Mouse (Mus musculus): ENCODE data around the gene Zmynd12.

DNA sequence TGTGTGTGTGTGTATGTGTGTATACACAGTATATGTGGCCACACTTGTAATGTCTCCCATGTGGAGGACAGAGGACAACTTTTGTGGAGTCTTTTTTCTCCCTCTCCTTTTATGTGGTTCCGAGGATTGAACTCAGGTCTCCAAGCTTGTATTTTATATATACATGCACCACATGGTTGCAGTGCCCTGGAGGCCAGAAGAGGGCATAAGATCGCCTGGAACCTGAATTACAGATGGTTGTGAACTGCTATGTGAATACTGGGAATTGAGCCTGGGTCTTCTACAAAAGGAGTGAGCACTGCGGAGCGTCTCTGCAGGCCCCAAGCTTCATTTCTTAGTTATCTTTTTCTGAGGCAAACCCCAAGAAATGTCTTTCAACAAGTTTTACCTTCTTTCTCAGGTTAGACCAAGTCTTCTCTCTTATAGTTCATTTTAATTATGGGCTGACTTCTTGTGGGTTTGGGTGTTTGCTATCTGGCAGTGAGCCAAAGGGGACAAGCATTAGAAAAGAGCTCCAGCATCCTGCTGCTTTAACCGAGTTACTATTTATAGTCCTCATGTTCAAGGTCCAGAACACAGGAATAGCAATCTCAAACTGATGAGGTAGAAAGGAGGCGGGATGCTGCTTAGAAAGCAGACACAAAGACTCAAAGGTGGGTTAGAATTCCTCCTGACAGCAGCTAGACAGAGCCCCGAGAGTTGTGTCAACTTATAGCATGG is 41.0 kb upstream of the Zmynd12 start:
- no peak for TF ChIP-seq CTCF (IDR thresholded peaks at IDR 0.05; ENCODE audit: extremely low read depth, insufficient read length, insufficient replicate concordance, low read depth, low read length)
- TF ChIP-seq POLR2A (IDR thresholded peaks at IDR 0.05; ENCODE audit: low read depth, low read length), result no peak
